Mouse (Mus musculus) fat pad, adult 2 months (tissue): ENCODE data around the gene Llgl2.
A peak's percentile ranks its signal among the peaks of the same experiment; 100 is the strongest.

Source experiments
- DNase-seq: peaks from one replicate; pipeline ENCODE4 v3.0.0-alpha.2; 2011; ENCODE audit warnings: low read depth, low spot score; ENCODE audit errors: extremely low read depth

The Llgl2 gene

DNA sequence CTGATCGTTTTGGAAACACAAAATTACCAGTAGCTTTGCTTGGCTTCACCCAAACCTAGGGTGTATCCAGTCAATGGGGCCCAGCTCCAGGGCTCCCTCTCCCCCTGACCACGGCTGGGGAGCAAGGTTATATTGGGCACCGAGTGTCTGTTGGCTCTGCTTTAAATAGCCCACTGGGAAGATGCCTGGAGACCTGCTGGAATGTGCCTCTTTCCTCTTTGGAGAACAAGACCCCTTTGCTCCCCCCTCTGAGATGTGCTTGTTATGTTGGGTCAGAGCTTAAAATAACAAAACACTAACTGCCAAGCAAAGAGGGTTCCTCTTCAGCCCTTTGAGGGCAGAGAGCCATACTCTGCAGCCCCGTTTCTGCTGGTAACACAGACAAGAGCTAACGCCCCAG is 78.3 kb downstream of the Llgl2 start:
- DNase-seq, result no peak

DNA sequence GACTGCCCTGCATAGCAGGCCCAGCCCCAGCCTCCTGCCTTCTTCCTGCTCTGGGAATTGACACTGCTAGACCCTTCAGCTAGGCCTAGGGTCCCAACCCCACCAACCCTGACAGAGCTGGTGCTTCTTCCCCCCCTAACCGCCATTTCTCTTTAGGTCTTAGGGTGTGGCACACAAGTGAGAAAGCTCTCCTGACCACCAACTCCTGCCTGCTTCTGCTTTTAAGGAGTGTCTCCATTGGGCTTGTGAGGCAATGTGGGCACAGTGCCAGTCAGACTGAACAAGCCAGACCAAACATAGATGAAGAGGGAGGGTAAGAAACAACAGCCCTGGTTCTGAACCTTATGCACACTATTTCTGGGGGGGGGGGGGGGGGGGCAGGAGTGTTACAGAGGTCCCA is 79.0 kb downstream of the Llgl2 start:
- DNase-seq, result no peak

DNA sequence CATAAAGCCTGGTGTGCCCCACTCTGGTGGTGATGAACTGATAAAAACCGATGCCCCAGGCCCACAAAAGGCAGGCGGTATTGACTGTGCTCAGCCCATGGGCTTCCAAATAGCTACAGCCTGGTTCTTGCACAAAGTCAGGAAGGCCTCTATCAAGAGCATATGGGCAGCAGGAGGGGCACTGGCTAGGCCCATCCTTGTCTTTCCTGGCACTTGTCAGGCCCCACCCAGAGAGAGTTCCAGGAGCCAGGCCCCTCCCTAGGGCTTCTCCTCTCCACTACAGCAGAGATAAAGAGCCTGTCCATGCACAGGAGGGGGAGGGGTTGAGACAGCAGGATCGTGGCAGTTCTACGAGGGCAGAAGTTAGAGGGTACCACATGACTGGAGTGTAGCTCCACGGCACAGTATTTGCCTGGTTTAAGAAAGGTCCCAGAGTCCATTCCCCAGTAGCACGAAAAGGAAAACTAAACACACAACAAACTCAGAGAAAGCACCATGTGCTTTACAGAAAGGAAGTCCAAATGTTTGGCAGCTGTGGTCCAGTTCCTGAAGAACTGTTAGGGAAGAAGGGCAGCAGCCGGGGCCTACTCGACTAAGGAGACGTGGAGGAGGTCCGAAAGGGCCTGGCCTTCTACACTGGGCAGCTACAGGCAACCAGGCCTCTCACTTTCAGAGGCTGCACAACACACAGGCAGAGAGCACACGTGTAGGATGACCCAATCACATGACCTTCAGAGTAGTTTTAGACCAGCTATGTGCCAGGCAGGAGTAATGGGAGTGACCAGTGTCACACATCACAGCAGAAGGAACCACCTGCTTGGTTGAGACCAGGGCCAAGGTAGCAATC is 79.8 kb downstream of the Llgl2 start:
- DNase-seq, result no peak

DNA sequence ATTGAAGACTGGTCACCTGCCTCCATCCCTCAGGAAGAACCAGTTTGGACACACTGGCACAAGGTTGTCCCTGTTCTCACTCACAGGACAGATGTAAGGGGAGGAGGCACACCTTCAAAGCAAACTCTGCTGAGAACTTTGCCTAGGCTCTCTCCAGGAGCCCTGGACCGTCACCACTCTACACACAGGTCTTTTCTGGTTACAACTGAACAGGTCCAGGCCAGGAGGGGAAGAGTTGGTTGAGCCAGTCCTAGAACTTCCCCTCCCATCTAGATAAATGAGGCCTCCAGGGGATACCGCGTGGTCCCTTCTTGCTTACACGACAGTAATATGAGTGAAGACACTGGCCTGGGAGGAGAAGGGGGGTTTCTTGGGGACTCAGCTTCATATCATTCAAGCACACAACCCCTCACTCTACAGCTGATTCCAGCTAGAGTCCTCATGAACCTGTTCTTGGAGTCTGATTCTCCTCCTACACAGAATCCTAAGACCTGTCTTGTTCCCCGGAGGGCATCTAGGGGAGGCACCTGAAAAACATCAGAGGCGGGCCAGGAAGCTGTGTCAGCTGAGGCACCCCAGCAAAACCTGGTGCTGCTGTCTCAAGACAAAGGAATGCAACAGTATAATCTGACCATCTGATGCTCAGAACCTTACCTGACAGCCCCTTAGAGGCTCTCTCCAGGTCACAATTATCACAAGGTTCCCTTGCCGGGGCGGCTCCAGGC is 80.5 kb downstream of the Llgl2 start:
- DNase-seq, result peak; percentile 59
